Mouse (Mus musculus) embryonic fibroblast, embryonic 13.5 days (primary cell): ENCODE results near the gene Galnt10.

Source experiments
- CTCF ChIP-seq: IDR thresholded peaks from 2 replicates; pipeline ENCODE4 v1.5.1; 2011; ENCODE audit warnings: mild to moderate bottlenecking, control low read depth, low read length, moderate library complexity, borderline replicate concordance; ENCODE audit not compliant: insufficient read depth
- POLR2A ChIP-seq: IDR thresholded peaks from 2 replicates; pipeline ENCODE4 v1.6.1; 2011; ENCODE audit warnings: low read depth, mild to moderate bottlenecking, control low read depth, low read length, moderate library complexity

- TF ChIP-seq POLR2A (no peak), CTCF (no peak)
Observed at GRCm38 (mm10) chr11:57692726-57693125, 47.5 kb downstream of the Galnt10 start.
